Mouse (Mus musculus) erythroblast, embryonic 14.5 days (primary cell): ENCODE results near the gene Trim25. TPM values are rescaled to one million over a fixed set of nuclear protein-coding genes. Genes with fewer than 3 reads are reported as not detected.
A peak's percentile ranks its signal among the peaks of the same experiment; 100 is the strongest.

Experiments
- H3K27me3 ChIP-seq: 2 replicates; pipeline ENCODE4 v1.6.1; 2012; ENCODE audit warnings: inconsistent platforms; ENCODE audit not compliant: control insufficient read depth
- H3K36me3 ChIP-seq: 2 replicates; pipeline ENCODE4 v1.6.1; 2012; ENCODE audit warnings: mild to moderate bottlenecking, inconsistent platforms; ENCODE audit not compliant: control insufficient read depth
- H3K4me1 ChIP-seq: 2 replicates; pipeline ENCODE4 v1.6.1; 2012; ENCODE audit warnings: inconsistent platforms; ENCODE audit not compliant: control insufficient read depth
- H3K4me3 ChIP-seq: replicated peaks from 2 replicates; pipeline ENCODE3; 2012; ENCODE audit warnings: moderate library complexity, mild to moderate bottlenecking, inconsistent platforms
- H3K9me3 ChIP-seq: 2 replicates; pipeline ENCODE4 v1.6.1; 2012; ENCODE audit warnings: low read length, inconsistent platforms, mixed read lengths; ENCODE audit not compliant: control insufficient read depth
- GATA1 ChIP-seq: IDR thresholded peaks from 2 replicates; pipeline ENCODE4 v1.6.1; 2012; ENCODE audit warnings: low read length, inconsistent platforms, mixed read lengths
- TAL1 ChIP-seq: IDR thresholded peaks from 3 replicates; pipeline ENCODE4 v1.6.1; 2012; ENCODE audit warnings: low read length, inconsistent platforms, mixed read lengths
- polyA plus RNA-seq: library from polyadenylated mRNA; stranded (reverse); fragments of >175 nt; gene quantifications from 2 replicates; pipeline ENCODE4 v1.2.3, GENCODE M21; 2012

Trim25 gene
- polyA plus RNA-seq, 1 experiment, result 0.87 TPM

DNA sequence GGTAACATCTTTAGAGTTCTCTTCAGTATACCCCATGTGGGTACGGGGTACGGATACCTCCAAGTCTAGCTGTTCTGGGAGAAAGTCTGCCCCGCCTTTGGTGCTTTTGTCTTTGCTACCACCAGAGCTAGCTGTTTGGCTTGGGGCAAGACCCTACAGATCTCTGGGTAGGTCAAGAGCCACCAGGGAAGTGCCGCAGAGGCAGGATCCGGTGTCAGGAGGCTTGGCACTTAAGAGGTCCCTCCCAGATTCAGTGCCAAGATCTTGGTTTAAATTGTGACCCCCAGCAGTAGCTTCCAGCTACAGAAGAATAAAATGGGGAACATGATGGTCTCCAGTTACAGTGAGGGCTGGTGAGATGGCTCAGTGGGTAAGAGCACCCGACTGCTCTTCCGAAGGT lies 2.4 kb downstream of the Trim25 start:
- Histone ChIP-seq H3K4me3 (peak overlapping the region; percentile 70), H3K27me3 (no peaks in the 10 kb centered on the region), H3K9me3 (no peaks in the 10 kb centered on the region), H3K4me1 (peaks cover 67% of the 10 kb centered on the region), H3K36me3 (peaks cover 50% of the 10 kb centered on the region)
- TF ChIP-seq GATA1 (no peak), TAL1 (no peak)

- TF ChIP-seq TAL1 (no peak), GATA1 (no peak)
Measured at GRCm38 (mm10) chr11:89002068-89002467, 2.9 kb downstream of the Trim25 start.

DNA sequence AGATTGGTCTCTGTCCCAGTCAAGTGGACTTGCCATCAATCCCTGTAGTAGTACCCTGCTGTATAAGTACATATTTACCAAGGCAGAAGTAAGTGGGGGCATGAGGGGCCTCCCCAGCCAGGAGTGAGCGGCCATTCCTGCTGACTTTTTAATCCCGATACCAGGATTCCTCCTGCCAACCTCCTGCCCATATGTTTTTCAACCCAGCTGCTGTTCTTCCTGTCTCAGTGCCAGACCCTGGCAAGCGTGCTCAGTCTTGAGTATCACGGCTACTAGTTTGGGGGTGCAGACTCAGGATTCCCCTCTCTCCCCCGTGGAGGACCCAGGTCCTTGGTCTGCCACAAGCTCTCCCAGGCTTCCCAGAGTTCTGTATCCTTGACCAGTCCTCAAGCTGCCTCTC lies 3.4 kb downstream of the Trim25 start:
- peak overlapping the region; percentile 24 for H3K4me3 ChIP-seq
- no peaks in the 10 kb centered on the region for H3K27me3 ChIP-seq
- no peaks in the 10 kb centered on the region for H3K9me3 ChIP-seq
- TF ChIP-seq TAL1 (no peak), GATA1 (no peak)
- H3K36me3 ChIP-seq, result peaks cover 58% of the 10 kb centered on the region
- H3K4me1 ChIP-seq, result peaks cover 62% of the 10 kb centered on the region

More at GRCm38 (mm10) chr11:89002068-89002467, 2.9 kb downstream of the Trim25 start:
- no peaks in the 10 kb centered on the region for H3K9me3 ChIP-seq
- H3K4me1 ChIP-seq, result peaks cover 62% of the 10 kb centered on the region
- H3K27me3 ChIP-seq, result no peaks in the 10 kb centered on the region
- peaks cover 52% of the 10 kb centered on the region for H3K36me3 ChIP-seq
- H3K4me3 ChIP-seq, result peak overlapping the region; percentile 26

DNA sequence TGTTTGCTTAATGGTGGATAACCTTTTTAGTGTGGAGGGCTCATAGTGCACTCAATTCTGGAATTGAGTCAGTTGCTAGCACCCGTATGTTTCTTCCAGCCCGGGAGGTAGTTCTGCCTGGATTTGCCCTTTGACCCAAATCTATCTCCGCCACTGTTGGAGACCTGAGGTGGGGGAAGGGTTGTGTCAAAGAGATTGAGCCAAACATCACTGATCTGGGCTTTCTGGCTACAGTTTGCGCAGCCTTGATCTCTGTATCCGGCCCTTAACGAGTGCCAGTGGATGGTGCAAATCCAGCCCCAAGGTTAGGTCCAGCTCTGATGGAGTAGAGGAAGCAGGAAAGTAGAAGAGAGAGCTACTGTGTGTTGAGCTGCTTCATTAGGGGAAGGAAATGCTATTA lies 3.9 kb downstream of the Trim25 start:
- TF ChIP-seq TAL1, result no peak
- TF ChIP-seq GATA1, result no peak
- H3K36me3 ChIP-seq, result peaks cover 60% of the 10 kb centered on the region
- no peak overlapping the region for H3K4me3 ChIP-seq
- H3K9me3 ChIP-seq, result no peaks in the 10 kb centered on the region
- H3K4me1 ChIP-seq, result peaks cover 58% of the 10 kb centered on the region
- no peaks in the 10 kb centered on the region for H3K27me3 ChIP-seq

GRCm38 (mm10) chr11:89003726-89004125 lies 4.5 kb downstream of the Trim25 start:
- H3K27me3 ChIP-seq, result no peaks in the 10 kb centered on the region
- H3K36me3 ChIP-seq, result peaks cover 66% of the 10 kb centered on the region
- peaks cover 52% of the 10 kb centered on the region for H3K4me1 ChIP-seq
- H3K4me3 ChIP-seq, result no peak overlapping the region
- no peak for TF ChIP-seq TAL1
- TF ChIP-seq GATA1, result no peak
- H3K9me3 ChIP-seq, result no peaks in the 10 kb centered on the region

GRCm38 (mm10) chr11:89005473-89005872 lies 6.3 kb downstream of the Trim25 start:
- Histone ChIP-seq H3K9me3 (no peaks in the 10 kb centered on the region), H3K4me3 (no peak overlapping the region), H3K27me3 (no peaks in the 10 kb centered on the region), H3K4me1 (peaks cover 34% of the 10 kb centered on the region), H3K36me3 (peaks cover 81% of the 10 kb centered on the region)
- TF ChIP-seq GATA1 (no peak), TAL1 (no peak)

DNA sequence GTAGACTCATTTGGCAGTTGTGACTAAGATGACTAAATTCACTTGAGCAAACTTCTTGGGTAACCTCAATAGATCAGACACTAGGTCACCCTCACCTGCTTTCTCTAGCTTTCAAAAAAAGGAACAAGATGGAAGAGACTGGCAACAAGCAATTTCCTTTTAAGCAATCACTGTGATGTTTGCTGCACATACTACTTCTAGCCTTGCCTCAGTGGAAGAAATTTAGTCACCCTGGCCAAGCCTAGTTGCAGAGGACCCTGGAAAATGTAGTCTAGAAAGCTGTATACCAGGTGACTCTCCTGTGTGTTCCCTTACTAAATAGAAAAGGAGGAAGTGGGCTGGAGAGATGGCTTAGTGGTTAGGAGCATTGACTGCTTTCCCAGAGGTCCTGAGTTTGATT lies 7.2 kb downstream of the Trim25 start:
- TF ChIP-seq GATA1 (no peak), TAL1 (no peak)
- Histone ChIP-seq H3K9me3 (no peaks in the 10 kb centered on the region), H3K4me3 (no peak overlapping the region), H3K27me3 (no peaks in the 10 kb centered on the region), H3K4me1 (peaks cover 26% of the 10 kb centered on the region), H3K36me3 (peaks cover 87% of the 10 kb centered on the region)

DNA sequence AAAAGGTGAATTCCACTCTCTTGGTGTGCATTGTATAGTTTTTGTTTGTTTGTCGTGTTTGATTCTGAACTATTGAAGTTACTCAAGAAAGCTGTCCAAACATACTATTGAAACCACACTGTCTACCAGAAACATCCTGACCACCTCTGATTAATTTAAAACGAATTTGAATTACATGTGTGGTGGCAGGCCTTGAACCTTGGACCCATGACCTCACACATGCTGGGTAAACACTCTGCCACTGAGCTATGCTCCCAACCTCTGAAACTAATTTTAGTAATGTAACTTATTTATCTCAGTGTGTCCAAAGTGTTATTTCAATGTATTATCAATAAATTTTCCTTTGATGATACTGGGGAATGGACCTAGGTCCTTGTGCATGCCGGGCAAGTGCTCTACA lies 8.4 kb downstream of the Trim25 start:
- TF ChIP-seq TAL1 (no peak), GATA1 (no peak)
- Histone ChIP-seq H3K4me1 (peaks cover 17% of the 10 kb centered on the region), H3K27me3 (no peaks in the 10 kb centered on the region)

DNA sequence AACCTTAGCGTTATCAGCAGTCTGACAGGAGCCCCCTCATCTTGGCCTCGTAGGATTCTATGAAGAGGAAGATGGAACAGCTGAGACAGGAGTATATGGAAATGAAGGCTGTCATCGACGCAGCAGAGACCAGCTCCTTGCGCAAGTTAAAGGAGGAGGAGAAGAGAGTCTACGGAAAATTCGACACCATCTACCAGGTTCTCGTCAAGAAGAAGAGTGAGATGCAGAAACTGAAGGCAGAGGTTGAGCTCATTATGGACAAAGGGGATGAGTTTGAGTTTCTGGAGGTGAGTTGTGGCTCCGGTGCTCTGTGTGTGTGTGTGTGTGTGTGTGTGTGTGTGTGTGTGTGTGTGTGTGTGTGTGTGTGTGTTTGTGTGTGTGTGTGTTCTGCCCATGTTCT lies 9.9 kb downstream of the Trim25 start:
- no peaks in the 10 kb centered on the region for H3K27me3 ChIP-seq
- no peak for TF ChIP-seq TAL1
- TF ChIP-seq GATA1, result no peak
- H3K9me3 ChIP-seq, result no peaks in the 10 kb centered on the region
- H3K4me3 ChIP-seq, result no peak overlapping the region
- peaks cover 4% of the 10 kb centered on the region for H3K4me1 ChIP-seq
- H3K36me3 ChIP-seq, result peaks cover 91% of the 10 kb centered on the region

More for the DNA sequence above, 8.4 kb downstream of the Trim25 start:
- H3K4me3 ChIP-seq, result no peak overlapping the region
- peaks cover 89% of the 10 kb centered on the region for H3K36me3 ChIP-seq
- H3K9me3 ChIP-seq, result no peaks in the 10 kb centered on the region

DNA sequence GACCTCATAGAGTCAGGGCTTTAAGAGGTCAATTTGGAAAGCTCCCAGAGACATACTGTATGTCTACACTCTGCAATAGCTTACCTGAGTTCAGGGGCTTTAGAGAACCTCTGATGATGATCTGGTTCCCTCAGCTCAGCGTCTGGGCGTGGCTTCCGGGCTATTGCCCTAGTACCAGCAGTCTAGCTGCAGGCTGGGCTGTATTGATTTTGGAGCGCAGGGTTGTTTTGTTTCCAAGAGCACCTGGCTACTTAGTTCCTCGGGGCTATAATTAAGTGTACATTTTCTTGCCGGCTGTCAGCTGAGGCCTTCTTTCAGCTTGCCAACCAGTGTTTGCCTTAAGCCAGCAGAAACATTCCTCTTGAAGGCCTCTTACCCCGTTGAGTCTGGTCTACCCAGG lies 10.3 kb downstream of the Trim25 start:
- Histone ChIP-seq H3K9me3 (no peaks in the 10 kb centered on the region), H3K4me3 (no peak overlapping the region), H3K27me3 (no peaks in the 10 kb centered on the region), H3K36me3 (peaks cover 93% of the 10 kb centered on the region), H3K4me1 (peaks cover 4% of the 10 kb centered on the region)
- no peak for TF ChIP-seq GATA1
- no peak for TF ChIP-seq TAL1
